Mouse (Mus musculus) heart, postnatal 4 days (tissue): ENCODE measurements around the gene Angptl8. TPM values are rescaled to one million over a fixed set of nuclear protein-coding genes. Genes with fewer than 3 reads are reported as not detected.

ENCODE experiments used
- DNase-seq: peaks from one replicate; pipeline ENCODE4 v3.0.0; 2021
- total RNA-seq, 2 experiments: library from RNA; stranded (reverse); gene quantifications; 2 replicates each; pipeline ENCODE4 v1.2.3; 2021

Angptl8 gene
- total RNA-seq, 2 experiments from 2014 or later: not detected

DNA sequence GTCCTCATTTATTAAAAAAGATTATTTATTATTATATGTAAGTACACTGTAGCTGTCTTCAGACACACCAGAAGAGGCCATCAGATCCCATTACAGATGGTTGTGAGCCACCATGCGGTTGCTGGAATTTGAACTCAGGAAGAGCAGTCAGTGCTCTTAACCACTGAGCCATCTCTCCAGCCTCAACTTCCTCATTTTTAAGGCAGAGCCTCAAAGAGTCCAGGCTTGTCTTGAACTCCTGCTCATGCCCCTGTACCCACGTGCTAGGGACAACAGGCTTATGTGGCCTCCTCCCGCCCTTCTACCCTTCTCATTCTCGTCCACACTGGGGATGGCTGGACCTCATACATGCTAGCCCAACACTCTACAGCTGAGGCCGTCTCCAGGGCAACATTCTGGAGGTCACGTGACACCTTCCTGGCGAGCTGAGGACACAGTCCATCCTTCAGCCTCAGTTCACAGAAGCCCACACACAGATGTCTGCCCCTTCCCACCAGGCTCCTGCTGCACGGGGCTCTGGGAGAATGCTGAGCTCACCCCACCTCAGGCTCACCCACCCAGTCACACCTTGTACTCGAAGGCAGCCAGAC, 18.5 kb upstream of the Angptl8 start:
- DNase-seq: no peak

DNA sequence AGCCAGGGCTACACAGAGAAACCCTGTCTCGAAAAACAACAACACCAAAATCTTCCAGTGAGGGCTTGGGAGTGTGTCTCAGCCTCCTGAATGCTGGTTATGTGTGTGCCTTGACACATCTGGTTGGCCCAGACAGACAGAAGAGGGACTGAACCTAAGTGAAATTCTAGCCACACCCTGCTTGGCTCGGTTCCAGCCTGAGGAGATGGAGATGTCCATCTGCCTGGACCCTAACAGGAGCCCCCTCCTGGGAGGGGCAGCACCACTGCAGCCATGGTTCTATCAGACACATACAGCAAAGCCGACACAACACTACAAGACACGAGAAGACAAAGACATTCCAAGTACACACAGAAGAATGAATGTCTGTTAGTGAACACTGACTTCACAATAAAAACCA, 17.2 kb upstream of the Angptl8 start:
- no peak for DNase-seq

DNA sequence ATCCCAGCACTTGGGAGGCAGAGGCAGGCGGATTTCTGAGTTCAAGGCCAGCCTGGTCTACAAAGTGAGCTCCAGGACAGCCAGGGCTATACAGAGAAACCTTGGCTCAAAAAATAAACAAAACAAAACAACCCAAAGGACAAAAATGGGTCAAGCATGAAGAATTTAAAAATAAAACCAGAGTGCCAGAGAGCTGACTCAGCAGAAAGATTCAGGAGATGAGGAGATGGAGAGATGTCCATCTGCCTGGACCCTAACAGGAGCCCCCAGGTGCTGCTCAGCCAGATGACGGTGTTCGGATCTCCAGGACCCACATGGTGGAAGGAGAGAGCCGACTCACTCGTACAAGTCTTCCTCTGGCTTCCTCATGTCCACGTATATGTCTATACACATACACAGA, 16.7 kb upstream of the Angptl8 start:
- DNase-seq: no peak

DNA sequence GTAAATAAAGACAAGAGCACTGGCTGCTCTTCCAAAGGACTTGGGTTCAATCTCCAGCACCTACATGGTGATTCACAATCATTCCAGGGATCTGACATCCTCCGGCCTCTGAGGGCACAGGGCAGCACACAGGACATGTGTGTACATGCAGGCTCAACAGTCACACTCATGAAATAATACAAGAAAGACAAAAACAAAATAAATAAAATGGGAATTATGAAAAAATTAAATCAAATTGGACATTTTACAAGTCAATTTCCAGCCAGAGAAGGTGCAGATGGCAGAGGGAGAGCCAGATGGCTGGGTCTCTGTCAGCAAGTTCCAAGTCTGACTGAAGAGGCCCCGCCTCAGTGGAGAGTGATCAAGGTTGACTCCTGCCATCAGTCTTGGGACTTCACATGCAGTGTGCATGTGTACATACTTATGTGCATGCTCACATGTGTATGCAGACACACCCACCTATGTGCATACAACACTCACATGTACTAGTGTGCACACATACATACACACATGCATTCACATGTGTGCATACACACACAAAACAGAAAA, 16.1 kb upstream of the Angptl8 start:
- DNase-seq: no peak

DNA sequence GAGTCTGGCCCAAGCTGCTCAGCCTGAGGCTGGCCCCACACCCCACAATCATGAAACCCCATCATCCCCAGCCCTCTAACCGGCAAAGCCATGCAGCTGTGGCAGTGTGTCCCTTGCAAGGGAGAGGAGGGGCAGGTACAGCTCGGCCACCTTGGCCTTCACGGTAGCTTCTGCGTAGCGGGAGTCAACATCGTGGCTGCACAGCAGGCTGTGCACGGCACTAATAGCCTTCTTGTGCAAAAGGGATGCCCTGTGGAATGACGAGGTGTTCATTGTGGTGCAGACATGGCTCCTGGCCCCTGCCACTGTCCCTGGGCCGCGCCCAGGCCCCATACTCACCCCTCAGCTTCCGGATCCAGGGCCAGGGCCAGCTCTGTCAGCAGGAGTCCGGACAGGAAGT, 15.1 kb upstream of the Angptl8 start:
- DNase-seq: no peak

DNA sequence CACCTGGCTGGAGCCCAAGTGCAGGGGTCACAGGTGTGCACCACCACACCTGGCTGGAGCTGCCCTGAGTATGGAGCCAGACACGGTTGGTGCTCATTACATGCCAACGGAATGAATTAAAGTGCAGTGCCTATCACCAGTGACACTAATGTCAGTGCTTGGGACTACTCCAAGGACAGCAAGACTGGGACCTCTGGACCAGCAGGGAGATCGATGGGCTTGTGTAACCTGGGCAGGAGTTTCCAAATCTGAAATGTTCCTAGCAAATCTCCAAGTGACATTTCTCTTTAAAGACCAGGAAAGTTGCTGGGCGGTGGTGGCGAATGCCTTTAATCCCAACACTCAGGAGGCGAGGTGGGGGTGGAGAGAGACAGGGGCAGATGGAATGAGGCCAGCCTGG, 12.6 kb upstream of the Angptl8 start:
- no peak for DNase-seq

DNA sequence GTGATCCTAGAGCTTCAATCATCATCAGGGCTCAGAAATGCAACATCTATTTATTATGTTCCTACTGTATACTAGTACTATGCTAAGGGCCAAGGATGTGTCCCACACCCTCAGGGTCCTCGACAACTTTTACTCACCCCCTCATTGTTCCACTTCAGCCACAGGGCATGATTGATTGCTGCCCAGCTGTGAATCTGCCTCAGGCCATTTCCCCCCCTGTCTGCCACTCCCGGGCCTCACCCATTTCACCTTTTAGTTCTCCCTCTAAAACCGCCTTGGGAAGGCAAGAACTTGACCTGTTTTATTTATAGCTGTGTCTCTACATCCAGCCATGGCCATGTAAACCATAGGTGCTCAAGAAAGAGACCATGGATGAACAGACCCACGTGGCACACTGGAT, 11.4 kb upstream of the Angptl8 start:
- DNase-seq: no peak

DNA sequence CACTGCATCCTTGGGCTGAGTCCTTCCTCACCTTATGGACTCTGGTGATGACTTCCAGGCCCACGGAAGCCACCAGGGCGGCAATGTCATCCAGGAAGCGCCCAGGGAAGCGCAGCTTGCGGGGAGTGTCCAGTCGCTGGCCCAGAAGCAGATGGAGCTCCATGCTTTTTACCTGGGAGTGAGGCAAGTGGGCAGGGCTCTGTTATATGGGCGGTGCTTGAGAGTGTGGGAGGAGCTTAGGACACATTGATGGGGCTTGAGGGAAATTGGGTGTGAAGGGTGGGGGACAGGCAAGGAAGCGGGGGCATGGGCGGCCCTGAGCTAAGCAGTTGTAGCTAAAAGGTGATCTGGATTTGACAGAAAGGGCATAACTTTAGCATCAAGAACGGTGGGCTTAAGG, 10.9 kb upstream of the Angptl8 start:
- no peak for DNase-seq

DNA sequence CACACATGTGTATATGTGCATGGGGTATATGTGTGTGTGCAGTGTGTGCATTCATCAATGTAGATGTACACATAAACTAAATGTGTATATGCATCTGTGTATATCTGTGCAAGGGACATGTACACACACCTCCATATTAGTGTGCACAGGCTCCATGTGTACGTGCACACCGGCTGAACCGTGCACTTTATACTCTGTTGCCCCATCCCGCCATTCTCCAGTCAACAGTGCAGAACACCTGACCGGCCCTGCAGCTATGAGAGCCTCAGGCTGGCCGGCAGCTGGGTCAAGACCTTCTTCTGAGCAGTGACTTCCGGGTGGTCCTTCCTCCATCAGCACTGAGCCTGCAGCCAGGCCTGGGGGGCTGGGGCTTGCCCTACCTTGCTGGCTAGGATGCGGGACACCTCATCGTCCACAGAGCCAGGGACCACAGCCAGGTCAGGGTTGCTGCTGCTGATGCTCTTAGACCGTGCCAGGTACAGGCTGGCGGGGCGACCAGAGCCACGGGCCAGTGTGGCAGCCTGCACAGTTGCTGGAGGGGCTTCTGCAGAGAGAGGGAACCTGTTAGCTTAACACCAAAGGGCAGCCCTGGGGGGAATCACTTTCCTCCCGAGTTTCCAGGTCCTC, 5.4 kb upstream of the Angptl8 start:
- no peak for DNase-seq

DNA sequence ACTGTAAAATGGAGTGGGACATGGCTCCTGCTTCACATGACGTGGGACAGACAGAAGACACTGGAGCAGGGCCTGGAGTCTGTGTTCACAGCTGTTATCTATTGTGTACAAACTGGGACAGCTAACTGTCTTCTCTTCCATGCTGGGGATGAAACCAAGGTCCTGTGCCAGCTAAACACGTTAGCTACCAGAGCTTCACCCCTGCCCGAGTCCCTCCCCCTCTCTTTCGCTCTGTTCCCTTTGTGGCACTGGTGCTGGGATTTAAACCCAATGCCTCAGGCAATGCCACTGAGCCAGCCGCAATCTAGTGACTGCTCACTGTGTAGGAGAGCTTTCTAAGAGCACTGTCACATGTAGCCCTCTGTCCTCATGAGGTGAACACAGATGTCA, 4.9 kb upstream of the Angptl8 start:
- no peak for DNase-seq

DNA sequence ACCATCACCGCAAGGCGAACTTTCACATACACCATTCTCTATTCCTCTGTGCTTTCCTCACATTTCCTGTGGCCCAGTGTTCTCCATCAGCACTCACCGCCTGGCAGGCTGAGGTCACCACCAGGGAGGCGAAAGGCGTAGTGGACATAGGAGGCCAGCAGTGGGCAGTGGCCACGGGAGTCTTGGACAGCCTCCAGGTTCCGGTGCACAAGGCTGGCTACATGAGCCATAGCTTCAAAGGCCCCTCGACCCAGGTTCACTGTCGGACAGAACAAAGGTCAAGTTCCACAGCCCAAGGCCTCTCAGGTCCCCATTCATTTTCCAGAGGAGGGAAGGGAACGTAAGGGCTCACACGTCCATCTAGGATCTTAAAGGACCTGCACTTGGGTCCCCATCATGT, 4.4 kb upstream of the Angptl8 start:
- no peak for DNase-seq

DNA sequence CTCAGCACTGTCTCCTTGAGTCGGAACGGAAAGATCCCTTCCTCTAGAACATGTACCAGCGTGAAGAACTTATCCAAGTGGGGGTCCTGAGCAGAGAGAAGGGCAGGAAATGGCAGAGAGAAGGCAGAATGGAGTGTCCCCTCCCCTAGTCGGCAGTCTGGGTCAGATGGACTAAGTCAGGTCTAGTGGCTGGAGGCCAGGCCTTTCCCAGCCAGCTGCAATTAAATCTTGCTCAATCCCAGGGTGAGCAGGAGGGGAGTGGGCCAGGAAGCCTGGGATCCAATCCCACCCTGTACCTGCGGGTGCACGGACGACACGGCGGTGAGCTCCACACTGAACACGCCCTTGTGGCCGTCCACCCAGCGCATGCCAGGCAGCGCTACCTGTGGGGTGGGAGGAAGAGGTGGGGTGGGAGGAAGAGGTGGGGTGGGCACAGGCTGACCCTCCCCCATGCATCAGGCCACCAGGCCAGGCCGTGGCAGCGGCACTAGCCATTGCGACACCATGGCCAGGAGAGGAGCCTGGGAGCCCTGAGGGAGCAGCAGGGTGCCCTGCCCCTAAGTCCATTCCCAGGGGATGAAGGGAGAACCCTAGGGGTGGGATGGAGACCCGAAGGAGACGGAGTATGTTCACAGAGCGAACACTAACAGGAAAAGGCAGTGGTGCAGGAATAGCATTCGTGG, 3.6 kb upstream of the Angptl8 start:
- no peak for DNase-seq

DNA sequence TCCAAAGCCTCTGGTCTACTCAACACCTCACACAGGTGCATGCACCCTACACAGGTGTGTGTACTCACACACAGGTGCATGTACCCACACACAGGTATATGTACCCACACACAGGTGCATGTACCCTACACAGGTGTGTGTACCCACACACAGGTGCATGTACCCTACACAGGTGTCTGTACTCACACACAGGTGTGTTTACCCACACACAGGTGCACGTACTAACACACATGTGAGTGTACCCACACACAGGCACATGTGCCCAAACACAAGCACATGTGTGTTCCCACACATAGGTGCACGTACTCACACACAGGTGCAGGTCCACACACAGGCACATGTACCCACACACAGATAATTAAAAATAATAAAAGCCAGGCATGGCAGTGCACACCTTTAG, 2.4 kb downstream of the Angptl8 start:
- no peak for DNase-seq

DNA sequence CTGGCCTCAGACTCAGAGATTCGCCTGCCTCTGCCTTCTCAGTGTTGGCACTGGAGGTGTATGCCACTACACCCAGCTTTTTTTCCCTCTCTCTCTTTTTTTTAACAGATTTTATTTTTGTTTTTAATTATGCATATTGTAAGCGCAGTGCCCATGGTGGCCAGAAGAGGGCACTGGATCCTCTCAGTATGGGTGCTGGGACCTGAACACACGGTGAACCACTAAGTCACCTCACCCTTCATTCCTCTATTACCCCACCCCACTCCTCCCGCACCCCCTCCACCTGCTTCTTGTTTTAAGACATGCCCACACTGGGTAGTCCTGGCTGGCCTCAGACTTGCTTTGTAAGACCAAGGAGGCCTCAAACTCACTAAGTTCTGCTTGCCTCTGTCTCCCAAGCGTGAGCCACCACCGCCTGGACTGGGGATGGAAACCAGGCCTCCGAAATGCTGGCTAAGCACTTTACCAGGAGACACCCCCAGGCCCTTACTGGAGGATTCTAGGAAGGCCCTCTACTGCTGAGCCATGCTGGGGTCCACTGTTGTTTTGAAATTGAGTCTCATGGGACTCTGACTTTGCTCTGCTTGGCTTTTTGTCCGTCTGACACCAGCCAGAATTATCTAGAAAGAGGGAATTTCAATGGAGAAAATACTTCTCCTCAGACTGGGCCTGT, 4.9 kb downstream of the Angptl8 start:
- peak; percentile 57 for DNase-seq

DNA sequence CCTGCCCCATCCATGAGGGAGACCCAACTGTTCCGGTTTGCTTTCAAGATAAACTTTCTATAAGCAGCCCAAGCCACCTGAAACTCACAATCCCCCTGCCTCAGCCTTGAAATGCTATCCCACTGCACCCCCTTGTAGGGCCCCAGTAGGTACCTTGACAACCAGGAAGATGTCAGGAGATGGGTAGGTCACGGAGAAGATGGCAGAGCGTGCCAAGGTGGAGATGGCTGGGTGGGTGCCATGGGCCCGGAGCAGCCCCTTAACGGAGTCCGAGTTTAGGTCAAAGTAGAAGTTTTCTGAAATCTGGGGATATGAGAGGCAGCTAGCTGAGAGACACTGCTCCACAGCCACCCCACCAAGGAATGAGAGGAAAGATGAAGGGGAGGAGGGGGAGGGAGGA, 6.0 kb downstream of the Angptl8 start:
- no peak for DNase-seq

DNA sequence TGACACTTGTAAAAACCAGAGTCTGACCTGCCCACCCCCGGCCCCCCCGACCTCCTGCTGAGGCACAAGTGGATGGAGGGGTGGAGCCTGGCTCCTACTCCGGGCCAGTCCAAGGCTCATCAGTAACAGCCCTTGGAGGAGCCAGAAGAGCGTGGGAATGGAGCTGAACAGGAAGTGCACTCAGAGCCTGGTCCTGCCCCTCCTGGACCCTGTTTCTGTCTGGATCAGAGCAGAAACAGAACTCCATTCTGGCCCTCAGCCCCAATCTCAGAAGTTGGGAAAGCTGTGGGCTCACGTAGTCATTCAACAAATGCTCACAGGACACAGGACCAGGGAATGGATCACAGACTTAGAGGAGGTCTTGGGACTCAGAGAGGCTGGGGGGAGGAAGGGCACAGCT, 7.1 kb downstream of the Angptl8 start:
- peak; percentile 69 for DNase-seq

DNA sequence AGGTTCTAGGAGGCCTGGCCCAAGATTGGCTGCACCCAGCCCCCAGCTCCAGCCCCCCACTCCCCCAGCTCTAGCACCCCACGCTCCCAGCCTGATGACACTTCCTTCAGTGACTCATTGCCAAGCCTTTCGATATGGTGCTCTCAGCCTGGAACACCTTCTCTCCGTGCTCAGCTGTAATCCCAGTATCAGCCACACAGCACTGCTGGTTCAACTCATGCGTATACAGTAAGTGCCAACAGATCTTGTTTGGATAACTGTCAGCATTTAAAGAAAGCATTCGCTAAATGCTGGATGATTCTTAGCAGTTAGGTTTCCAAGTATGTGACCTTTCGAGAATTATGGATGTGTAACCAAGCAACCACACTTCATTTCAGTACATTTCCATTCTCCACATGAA, 7.8 kb downstream of the Angptl8 start:
- no peak for DNase-seq

DNA sequence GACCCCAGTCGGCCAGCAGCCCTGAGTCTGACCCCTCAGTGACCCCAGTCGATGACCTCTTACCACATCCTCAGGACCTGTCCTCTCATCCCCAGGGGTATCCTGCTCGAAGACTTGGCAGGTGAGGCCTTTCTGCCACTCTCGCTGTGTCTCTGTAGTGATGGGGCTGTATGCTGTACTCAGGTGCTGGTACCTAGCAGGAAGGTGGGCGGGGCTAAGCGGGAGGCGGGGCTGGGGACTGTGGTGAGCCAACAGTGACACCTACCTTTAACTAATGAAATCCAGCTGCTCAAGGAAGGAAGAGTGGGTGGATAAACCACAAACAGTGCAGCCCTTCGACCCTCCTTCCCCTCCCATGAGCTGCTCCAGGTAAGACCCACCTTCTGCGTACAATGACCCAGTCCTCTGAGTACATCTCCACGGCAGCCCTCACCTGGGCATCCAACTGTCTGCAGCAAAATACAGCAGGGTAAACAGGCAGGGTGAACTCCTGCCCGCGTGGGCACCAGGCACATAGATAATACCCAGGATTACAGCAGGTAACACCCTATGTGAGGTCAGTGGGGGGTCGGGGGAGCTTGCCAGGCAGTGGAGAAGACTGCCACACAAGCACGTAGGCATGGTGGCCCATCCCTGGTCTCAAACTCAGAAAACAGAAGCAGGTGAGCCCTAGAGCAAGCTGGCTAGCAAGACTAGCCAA, 10.2 kb downstream of the Angptl8 start:
- no peak for DNase-seq

DNA sequence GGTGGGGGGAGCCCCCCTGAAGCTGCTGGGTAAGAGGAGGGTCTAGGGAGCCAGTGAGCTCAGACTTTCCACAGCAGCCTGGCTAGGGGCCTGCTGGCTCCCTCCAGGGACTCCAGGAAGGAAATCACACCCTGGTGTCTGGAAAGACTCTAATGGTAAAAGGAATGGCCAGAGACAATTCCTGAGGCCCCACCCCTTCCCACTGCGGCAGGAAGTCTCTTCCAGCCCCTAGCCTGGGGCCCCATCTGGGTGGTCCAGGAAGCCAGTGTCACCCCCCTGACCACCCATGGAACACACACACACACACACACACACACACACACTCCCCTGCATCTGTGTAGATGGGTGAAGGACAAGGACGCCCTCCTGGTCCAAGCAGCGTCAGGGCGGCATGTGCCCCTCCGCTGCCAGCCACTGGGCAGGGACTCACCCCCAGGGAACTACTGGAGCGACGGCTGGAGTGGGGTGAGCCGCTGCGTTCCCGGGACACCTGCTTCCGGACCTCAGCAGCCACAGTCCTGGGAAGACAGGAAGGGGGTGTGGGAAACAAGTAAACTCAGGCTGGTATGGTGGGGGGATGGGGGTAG, 11.5 kb downstream of the Angptl8 start:
- DNase-seq: peak; percentile 84

DNA sequence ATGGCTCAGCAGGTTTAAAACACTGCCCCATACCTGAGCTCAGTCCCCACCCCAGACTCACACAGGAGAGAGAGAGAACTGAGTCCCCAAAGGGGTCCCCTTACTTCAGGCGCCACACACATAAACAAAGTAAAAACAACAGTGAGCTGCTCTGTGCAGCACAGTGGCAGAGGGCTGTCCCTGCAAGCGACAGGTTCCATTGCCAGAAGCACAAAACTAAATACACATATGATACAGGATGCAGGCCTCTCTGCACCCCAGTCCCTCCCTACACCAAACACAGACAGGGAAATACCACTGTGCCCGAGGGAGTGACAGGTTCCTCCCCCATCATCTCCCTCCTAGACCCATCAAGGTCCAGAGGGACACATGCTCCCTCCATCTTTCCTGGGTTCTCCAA, 12.1 kb downstream of the Angptl8 start:
- DNase-seq: peak; percentile 29

DNA sequence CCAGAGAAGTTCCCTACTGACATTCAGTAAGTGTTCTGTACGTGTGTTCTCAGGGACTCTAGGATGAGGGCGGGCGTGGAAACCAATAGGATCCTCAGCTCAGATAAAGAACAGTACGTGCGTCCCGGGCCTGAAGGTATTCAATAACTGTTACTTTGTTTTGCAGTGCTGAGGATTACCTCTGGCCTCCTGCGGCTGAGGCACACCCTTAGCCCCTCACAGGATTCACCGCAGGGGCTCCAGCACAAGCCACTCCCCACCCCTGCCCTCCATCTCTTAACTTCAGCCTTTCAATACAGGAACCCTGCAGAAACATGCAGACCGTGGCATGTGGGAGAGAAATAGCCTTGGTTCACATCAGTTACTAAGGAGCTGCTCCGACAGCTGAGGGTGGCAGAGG, 12.6 kb downstream of the Angptl8 start:
- DNase-seq: no peak
